Mouse (Mus musculus) ES-Bruce4 (cell line): ENCODE results near the gene Anks1.

Experiments used
- CTCF ChIP-seq: IDR thresholded peaks from one replicate; pipeline ENCODE4 v1.8.1; 2011; ENCODE audit warnings: low read depth, low read length
- POLR2A ChIP-seq: IDR thresholded peaks from one replicate; pipeline ENCODE4 v1.8.1; 2011; ENCODE audit warnings: low read length; ENCODE audit not compliant: insufficient read depth

DNA sequence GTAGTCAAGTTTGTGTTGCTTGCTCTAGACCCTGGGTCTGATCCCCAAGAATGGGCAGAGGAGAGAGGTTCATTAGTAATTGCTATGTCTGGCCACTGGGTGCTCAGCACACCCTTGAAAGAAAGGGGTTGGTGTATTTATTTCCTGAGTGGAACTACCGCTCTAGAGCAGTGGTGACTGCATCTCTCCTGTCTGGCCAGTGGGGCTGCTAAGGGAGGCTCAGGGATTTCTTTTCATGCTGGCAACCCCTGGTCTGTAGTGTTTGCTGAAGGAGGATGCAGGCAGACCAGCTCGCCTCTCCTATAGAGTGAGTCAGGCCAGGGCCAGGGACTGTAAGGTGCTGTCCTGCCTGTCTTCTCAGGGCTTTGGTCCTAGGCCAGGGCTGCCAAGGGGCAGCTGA is 38.0 kb downstream of the Anks1 start:
- TF ChIP-seq CTCF (no peak), POLR2A (no peak)
